Mouse (Mus musculus): Measurements from ENCODE around the gene Kcnk4.

DNA sequence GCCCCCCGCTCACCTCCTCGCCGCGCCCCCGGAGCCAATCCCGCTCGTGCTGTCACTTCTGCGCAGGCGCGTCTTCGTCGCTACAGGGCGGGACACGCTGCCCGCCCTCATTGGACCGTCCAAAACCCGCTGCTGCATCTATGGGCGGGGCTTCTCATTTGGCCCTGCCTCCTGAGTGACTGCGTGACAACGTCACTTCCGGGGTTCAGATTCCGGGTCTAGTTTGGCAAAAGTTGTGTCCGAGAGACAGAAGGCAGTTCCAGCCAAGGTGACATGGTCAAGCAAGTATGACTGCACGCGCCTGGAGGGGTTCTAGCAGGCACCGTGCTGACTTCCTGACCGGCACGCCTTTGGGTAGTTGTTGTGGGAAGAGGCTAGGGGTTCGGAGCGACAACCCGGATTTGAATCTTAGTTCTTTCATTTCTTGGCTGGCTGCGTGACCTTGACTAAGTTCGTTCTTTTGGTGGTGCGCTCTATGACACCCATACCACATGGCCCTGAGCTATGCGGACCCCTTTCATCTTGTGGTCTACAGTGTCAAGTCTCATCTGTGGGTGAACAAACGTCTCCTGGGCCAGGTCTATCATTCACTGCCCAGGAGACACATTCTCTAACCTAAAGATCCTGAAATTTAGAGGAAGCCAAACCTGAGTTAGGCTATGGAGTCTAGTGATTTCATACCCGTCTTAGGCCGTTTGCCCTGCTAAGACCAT, 46.2 kb upstream of the Kcnk4 start, which contains the start of gene Fkbp2:
- no peak for TF ChIP-seq EP300 (IDR thresholded peaks at IDR 0.05)
- no peak for TF ChIP-seq CTCF (IDR thresholded peaks at IDR 0.05)
